Mouse (Mus musculus) embryonic fibroblast, embryonic 13.5 days (primary cell): ENCODE data around the gene Twistnb.

Source experiments
- CTCF ChIP-seq: IDR thresholded peaks from 2 replicates; pipeline ENCODE4 v1.5.1; 2011; ENCODE audit warnings: mild to moderate bottlenecking, control low read depth, low read length, moderate library complexity, borderline replicate concordance; ENCODE audit not compliant: insufficient read depth
- POLR2A ChIP-seq: IDR thresholded peaks from 2 replicates; pipeline ENCODE4 v1.6.1; 2011; ENCODE audit warnings: low read depth, mild to moderate bottlenecking, control low read depth, low read length, moderate library complexity

DNA sequence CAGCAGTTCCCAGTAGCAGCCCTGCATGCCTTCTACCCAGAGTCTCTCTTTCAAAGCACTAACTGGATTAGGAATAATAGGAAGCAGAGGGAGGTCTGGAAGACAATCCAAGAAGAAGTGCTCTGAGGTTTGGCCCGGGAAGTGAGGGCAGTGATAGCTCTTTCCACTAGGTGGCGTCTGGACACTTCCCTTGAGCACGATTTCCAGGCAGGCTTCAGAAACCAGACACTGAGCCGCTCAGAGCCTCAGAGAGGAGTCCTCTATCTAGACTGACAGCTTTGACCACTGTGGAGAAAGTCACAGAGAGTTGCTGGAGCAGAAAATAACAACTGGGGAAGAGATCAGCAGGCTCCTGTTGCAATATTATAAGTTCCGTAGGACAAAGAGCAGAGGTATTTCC, 40.6 kb upstream of the Twistnb start:
- TF ChIP-seq POLR2A (no peak), CTCF (peak; percentile 86)
